ENCODE assay signal across 19 mouse cellular contexts in the genomic region with DNA sequence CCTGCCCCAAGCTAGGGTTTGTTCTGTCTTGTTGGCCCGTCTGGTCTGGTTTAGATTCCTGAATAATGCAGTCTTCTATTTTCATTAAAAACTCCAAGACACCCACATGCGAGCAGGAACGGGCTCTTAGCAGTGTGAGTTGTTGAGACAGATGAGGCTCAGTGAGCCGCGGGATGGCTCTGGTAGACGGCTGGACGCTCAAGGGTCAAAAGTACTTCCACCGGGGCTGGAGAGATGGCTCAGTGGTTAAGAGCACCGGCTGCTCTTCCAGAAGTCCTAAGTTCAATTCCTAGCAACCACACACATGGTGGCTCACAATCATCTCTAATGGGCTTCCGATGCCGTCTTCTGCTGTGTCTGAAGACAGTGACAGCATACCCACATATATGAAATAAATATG. TPM values are rescaled to one million over a fixed set of nuclear protein-coding genes. Genes with fewer than 3 reads are reported as not detected.
DNase-seq lines count a peak whose midpoint lies in the region; ATAC-seq and TF ChIP-seq lines count a peak whose summit lies in the region.
"Had no signal": no experiment of that assay in that cellular context is flagged by ENCODE, and none has a peak within 500 bp of the region (broad histone marks: within the 10 kb centered on the region; RNA-seq: fewer than 3 reads in every experiment).

No protein-coding gene starts in this region.

- no peaks in the 10 kb centered on the region for H3K36me3 ChIP-seq in embryonic facial prominence, embryonic 13.5 days
- 0 out of 2 replicates have a peak, but pooled peaks cover 7% of the 10 kb centered on the region for H3K36me3 ChIP-seq in embryonic facial prominence, embryonic 10.5 days (replicated peaks)
- no peaks in the 10 kb centered on the region for H3K36me3 ChIP-seq in liver, adult 2 months (ENCODE audit: control insufficient read depth, insufficient read depth, low read length)
- H3K36me3 ChIP-seq in liver, embryonic 12.5 days: no peaks in the 10 kb centered on the region
- H3K36me3 ChIP-seq in kidney, postnatal 0 days (ENCODE audit: insufficient read depth, low read length): no peaks in the 10 kb centered on the region
- H3K36me3 ChIP-seq: forebrain, embryonic 15.5 days; heart, embryonic 13.5 days; hindbrain, embryonic 15.5 days had no signal

- H3K27ac ChIP-seq in embryonic facial prominence, embryonic 13.5 days: peak overlapping the region; percentile 11; the same call in 1 of the 2 replicates
- H3K27ac ChIP-seq in embryonic facial prominence, embryonic 10.5 days (replicated peaks): no peak overlapping the region
- no peak overlapping the region for H3K27ac ChIP-seq in liver, adult 2 months (replicated peaks; ENCODE audit: insufficient read depth, low read depth, low read length)
- H3K27ac ChIP-seq in liver, embryonic 12.5 days: no peak overlapping the region
- peak overlapping the region; percentile 63; the same call in 1 of the 2 replicates for H3K27ac ChIP-seq in kidney, postnatal 0 days
- H3K27ac ChIP-seq: forebrain, embryonic 15.5 days; heart, embryonic 13.5 days; hindbrain, embryonic 15.5 days had no signal

- H3K4me3 ChIP-seq in embryonic facial prominence, embryonic 13.5 days: no peak overlapping the region
- no peak overlapping the region for H3K4me3 ChIP-seq in embryonic facial prominence, embryonic 10.5 days
- no peak overlapping the region for H3K4me3 ChIP-seq in liver, adult 2 months (ENCODE audit: insufficient read depth, low read depth, low read length)
- H3K4me3 ChIP-seq in liver, embryonic 12.5 days: no peak overlapping the region
- no peak overlapping the region for H3K4me3 ChIP-seq in kidney, postnatal 0 days (replicated peaks; ENCODE audit: low read depth, low read length)
- H3K4me3 ChIP-seq: forebrain, embryonic 15.5 days; heart, embryonic 13.5 days; hindbrain, embryonic 15.5 days had no signal

- H3K79me2 ChIP-seq in liver, adult 2 months (ENCODE audit: control insufficient read depth, insufficient read depth, low read length): no peaks in the 10 kb centered on the region

- 77% methylated on average over 11 of the region's 11 CpGs for WGBS in embryonic facial prominence, embryonic 13.5 days
- WGBS in embryonic facial prominence, embryonic 10.5 days: 91% methylated on average over 11 of the region's 11 CpGs
- 47% methylated on average over 11 of the region's 11 CpGs for WGBS in liver, adult 2 months
- 81% methylated on average over 11 of the region's 11 CpGs for WGBS in liver, embryonic 12.5 days (ENCODE audit: insufficient replicate concordance)
- WGBS in kidney, postnatal 0 days: 52% methylated on average over 11 of the region's 11 CpGs

- peaks cover 26% of the 10 kb centered on the region for H3K4me1 ChIP-seq in embryonic facial prominence, embryonic 13.5 days
- peaks cover 25% of the 10 kb centered on the region for H3K4me1 ChIP-seq in embryonic facial prominence, embryonic 10.5 days
- peaks cover 38% of the 10 kb centered on the region for H3K4me1 ChIP-seq in liver, adult 2 months (ENCODE audit: control insufficient read depth, insufficient read depth, low read length)
- peaks cover 11% of the 10 kb centered on the region; the same call in 1 of the 2 replicates for H3K4me1 ChIP-seq in liver, embryonic 12.5 days
- peaks cover 34% of the 10 kb centered on the region for H3K4me1 ChIP-seq in kidney, postnatal 0 days (replicated peaks; ENCODE audit: insufficient read depth, low read length)

- H3K9ac ChIP-seq in embryonic facial prominence, embryonic 13.5 days: no peak overlapping the region
- no peak overlapping the region for H3K9ac ChIP-seq in liver, adult 2 months (ENCODE audit: low read depth, low read length)
- H3K9ac ChIP-seq in liver, embryonic 12.5 days: no peak overlapping the region
- no peak overlapping the region for H3K9ac ChIP-seq in kidney, postnatal 0 days (ENCODE audit: low read depth, low read length)
- H3K9ac ChIP-seq: forebrain, embryonic 15.5 days; heart, embryonic 13.5 days; hindbrain, embryonic 15.5 days had no signal

- no peaks in the 10 kb centered on the region; the same call in 1 of the 2 replicates for H3K9me3 ChIP-seq in embryonic facial prominence, embryonic 13.5 days
- no peaks in the 10 kb centered on the region for H3K9me3 ChIP-seq in embryonic facial prominence, embryonic 10.5 days
- H3K9me3 ChIP-seq in liver, embryonic 12.5 days (replicated peaks): no peaks in the 10 kb centered on the region
- no peaks in the 10 kb centered on the region for H3K9me3 ChIP-seq in kidney, postnatal 0 days (replicated peaks; ENCODE audit: low read length)
- H3K9me3 ChIP-seq: forebrain, embryonic 15.5 days; heart, embryonic 13.5 days; hindbrain, embryonic 15.5 days had no signal

- H3K4me2 ChIP-seq in embryonic facial prominence, embryonic 13.5 days: no peak overlapping the region
- H3K4me2 ChIP-seq in liver, embryonic 12.5 days: no peak overlapping the region
- no peak overlapping the region for H3K4me2 ChIP-seq in kidney, postnatal 0 days (ENCODE audit: low read length)
- H3K4me2 ChIP-seq: forebrain, embryonic 15.5 days; heart, embryonic 13.5 days; hindbrain, embryonic 15.5 days had no signal

- no peak for DNase-seq in embryonic facial prominence, embryonic 10.5 days (ENCODE audit: low spot score)
- peak; percentile 61 for DNase-seq in liver, adult 2 months (ENCODE audit: extremely low read depth, low read depth, low spot score)
- peak; percentile 43 for DNase-seq in kidney, postnatal 0 days (ENCODE audit: low spot score)
- DNase-seq in spleen, adult 18-20 months: no peak
- no peak for DNase-seq in adrenal gland, adult 18-20 months (ENCODE audit: low spot score in 2 of 2)
- DNase-seq in ovary, adult 18-20 months (ENCODE audit: low spot score): no peak
- DNase-seq: adrenal gland, adult 8-10 months; B cell, adult 2 months; cerebellum, adult 11 months; cerebellum, adult 8-10 months; cerebellum, postnatal 14 days; gastrocnemius, postnatal 36 days; heart, adult 11 months; heart, postnatal 36 days had no signal

- ATAC-seq in embryonic facial prominence, embryonic 13.5 days (ENCODE audit: insufficient number of reproducible peaks, insufficient read depth, low FRiP score, low TSS enrichment, low read depth): no peak
- no peak for ATAC-seq in liver, embryonic 12.5 days
- ATAC-seq in kidney, postnatal 0 days (replicated peaks; ENCODE audit: low FRiP score, low read depth): peak; percentile 34; the same call in 1 of the 2 replicates
- ATAC-seq: forebrain, embryonic 15.5 days had no signal

- no peaks in the 10 kb centered on the region for H3K27me3 ChIP-seq in embryonic facial prominence, embryonic 13.5 days
- no peaks in the 10 kb centered on the region for H3K27me3 ChIP-seq in embryonic facial prominence, embryonic 10.5 days (replicated peaks; ENCODE audit: low read depth, poor library complexity, severe bottlenecking)
- H3K27me3 ChIP-seq in liver, adult 2 months (ENCODE audit: control insufficient read depth, insufficient read depth, low read length): no peaks in the 10 kb centered on the region
- no peaks in the 10 kb centered on the region for H3K27me3 ChIP-seq in liver, embryonic 12.5 days (replicated peaks)
- no peaks in the 10 kb centered on the region for H3K27me3 ChIP-seq in kidney, postnatal 0 days (ENCODE audit: insufficient read depth, low read length)
- H3K27me3 ChIP-seq: forebrain, embryonic 15.5 days; heart, embryonic 13.5 days; hindbrain, embryonic 15.5 days had no signal

- TF ChIP-seq CTCF in liver, adult 2 months (IDR thresholded peaks at IDR 0.05; ENCODE audit: low read depth, low read length): no peak
- no peak for TF ChIP-seq CTCF in kidney, postnatal 0 days (IDR thresholded peaks at IDR 0.05; ENCODE audit: low read depth)

- TF ChIP-seq POLR2A in liver, adult 2 months (IDR thresholded peaks at IDR 0.05; ENCODE audit: extremely low read depth, insufficient read depth, low read length): no peak

RNA-seq across cellular contexts. Expression of a gene that starts 46.9 kb away (rescaled TPM):
- 83.9 and 86.3 TPM in 2 replicates for polyA plus RNA-seq in embryonic facial prominence, embryonic 13.5 days (2015; fragmentation: Nextera tagmentation; extraction: Ambion mirVana)
- 184 and 201 TPM in 2 replicates for polyA plus RNA-seq in embryonic facial prominence, embryonic 10.5 days (2016; fragmentation: Nextera tagmentation; extraction: Ambion mirVana)
- total RNA-seq in liver, adult 2 months (2014; rRNA removed): 260 and 348 TPM in 2 replicates
- 452 and 472 TPM in 2 replicates for polyA plus RNA-seq in liver, adult 2 months (2012; rRNA removed)
- 38.3 and 42.4 TPM in 2 replicates for polyA plus RNA-seq in liver, embryonic 12.5 days (2016; fragmentation: Nextera tagmentation; extraction: Ambion mirVana)
- polyA plus RNA-seq in kidney, postnatal 0 days (2015; fragmentation: Nextera tagmentation; extraction: Ambion mirVana): 178 and 197 TPM in 2 replicates
- total RNA-seq in adrenal gland, adult 18-20 months (2021): 10 to 100 TPM; 31.8 to 41.9 TPM

Comparison
In these comparisons a context has a peak if more than half of its experiments do, and no peak if none do; other contexts are left out.
1. H3K27ac ChIP-seq: peak in embryonic facial prominence, embryonic 13.5 days (single experiment) and kidney, postnatal 0 days (single experiment); none in embryonic facial prominence, embryonic 10.5 days (single experiment), liver, adult 2 months (single experiment) and liver, embryonic 12.5 days (single experiment).
2. DNase-seq: peak in liver, adult 2 months (single experiment) and kidney, postnatal 0 days (single experiment); none in embryonic facial prominence, embryonic 10.5 days (single experiment), spleen, adult 18-20 months (0 of 2), adrenal gland, adult 18-20 months (0 of 2) and ovary, adult 18-20 months (single experiment).